Mouse (Mus musculus) adrenal gland, postnatal 0 days (tissue): Measurements from ENCODE around the gene Scamp3. TPM values are rescaled to one million over a fixed set of nuclear protein-coding genes. Genes with fewer than 3 reads are reported as not detected.
A peak's percentile ranks its signal among the peaks of the same experiment; 100 is the strongest.

Experiments used
- microRNA-seq: library from miRNA; unstranded; fragments of <30 nt; microRNA quantifications from one replicate; pipeline ENCODE4, GENCODE M21; 2016; ENCODE audit warnings: borderline replicate concordance; ENCODE audit not compliant: insufficient number of aligned reads
- polyA plus RNA-seq: library from polyadenylated mRNA; unstranded; fragments of >200 nt; fragmentation: Nextera tagmentation; extraction: Ambion mirVana; gene quantifications from 2 replicates; pipeline ENCODE4 v1.2.1, GENCODE M21; 2015

Scamp3 gene
- 75.6 and 121 TPM in 2 replicates for polyA plus RNA-seq

DNA sequence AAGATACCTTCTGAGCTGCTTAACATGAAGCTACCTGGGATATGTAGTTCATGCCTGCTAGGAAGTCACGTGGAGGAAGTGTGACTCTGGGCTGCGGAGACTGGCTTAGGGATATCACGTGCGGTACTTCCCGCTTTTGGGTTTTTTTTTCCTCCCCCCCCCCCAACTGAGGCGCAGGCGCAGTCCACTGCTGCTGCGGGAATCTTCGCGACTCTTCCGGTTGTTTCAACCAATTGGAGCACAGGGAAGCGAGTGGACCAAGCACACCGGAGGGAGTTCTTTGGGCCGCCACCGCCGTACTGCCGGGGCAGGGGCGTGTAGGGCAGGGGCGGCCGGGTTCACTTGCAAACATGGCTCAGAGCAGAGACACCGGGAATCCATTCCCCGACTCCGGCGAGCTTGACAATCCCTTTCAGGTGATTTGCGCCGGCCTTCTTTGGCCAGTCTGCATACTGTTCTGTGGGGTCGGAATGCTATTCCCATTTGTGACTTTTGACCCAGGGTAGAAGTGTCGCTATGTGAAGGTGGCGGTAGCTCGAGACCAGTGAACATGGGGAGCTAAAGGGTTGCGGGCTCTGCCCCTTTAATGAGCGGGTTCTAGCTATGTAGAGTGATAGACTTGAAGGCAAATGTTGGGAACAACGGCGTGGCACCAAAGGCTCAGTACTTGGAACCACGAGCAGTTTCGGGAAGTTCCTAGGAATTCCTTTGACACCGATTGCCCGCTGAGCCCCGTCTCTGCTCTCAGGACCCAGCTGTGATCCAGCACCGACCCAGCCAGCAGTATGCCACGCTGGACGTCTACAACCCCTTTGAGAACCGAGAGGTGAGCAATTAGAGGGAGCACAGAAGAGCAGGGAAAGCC lies at the start of gene Scamp3:
Scamp3 (plus strand) TSS at position 232 of the 865 bp plus-strand sequence.

GRCm38 (mm10) chr3:89135958-89136357 lies 41.3 kb upstream of the Scamp3 start, which contains the start of gene Pklr:
Pklr (plus strand) TSS chr3:89136142.

DNA sequence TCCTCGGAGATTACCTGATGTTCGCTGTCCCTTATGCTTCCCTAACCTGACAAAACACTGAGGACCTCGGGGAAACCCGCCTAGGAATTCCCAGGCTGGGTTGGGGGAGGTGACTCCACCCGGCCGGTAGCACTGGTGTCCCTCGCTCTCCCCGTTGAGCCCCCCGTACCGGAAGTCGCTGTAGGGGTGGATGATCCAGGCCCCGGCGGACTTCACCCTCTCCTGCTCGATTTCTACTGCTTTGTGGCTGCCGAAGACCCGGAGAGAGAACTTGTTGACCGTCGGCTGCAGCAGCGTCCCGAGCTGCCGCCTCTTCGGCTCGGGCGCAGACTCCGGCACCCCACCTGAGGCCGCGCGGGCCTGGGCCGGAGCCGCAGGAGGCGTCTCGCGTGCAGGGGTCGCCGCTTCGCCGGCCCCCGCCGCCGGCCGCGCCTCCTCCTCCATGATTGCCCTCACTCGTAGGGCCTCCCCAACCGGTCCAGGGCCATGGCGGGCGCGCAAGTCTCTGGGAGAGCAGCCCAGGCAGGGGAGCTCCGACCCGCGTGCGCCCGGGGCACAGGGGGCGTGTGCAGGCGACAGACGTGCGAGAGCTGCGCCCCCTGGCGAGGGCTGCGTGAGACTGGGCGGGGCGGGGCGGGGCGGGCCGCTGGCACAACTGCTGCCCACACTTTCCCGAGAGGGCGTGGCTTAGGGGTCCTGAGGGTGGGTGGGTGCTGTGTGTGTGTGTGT lies 17.5 kb upstream of the Scamp3 start, which contains the start of gene Hcn3:
Hcn3 (minus strand) TSS at position 581 of the 729 bp plus-strand sequence.

GRCm38 (mm10) chr3:89164506-89165267 lies 12.6 kb upstream of the Scamp3 start, which contains the start of gene Clk2:
Clk2 (plus strand) TSS chr3:89164795.

GRCm38 (mm10) chr3:89183058-89183958 lies 6.0 kb downstream of the Scamp3 start, which contains the start of gene Fam189b:
Fam189b (plus strand) TSS chr3:89183143.

DNA sequence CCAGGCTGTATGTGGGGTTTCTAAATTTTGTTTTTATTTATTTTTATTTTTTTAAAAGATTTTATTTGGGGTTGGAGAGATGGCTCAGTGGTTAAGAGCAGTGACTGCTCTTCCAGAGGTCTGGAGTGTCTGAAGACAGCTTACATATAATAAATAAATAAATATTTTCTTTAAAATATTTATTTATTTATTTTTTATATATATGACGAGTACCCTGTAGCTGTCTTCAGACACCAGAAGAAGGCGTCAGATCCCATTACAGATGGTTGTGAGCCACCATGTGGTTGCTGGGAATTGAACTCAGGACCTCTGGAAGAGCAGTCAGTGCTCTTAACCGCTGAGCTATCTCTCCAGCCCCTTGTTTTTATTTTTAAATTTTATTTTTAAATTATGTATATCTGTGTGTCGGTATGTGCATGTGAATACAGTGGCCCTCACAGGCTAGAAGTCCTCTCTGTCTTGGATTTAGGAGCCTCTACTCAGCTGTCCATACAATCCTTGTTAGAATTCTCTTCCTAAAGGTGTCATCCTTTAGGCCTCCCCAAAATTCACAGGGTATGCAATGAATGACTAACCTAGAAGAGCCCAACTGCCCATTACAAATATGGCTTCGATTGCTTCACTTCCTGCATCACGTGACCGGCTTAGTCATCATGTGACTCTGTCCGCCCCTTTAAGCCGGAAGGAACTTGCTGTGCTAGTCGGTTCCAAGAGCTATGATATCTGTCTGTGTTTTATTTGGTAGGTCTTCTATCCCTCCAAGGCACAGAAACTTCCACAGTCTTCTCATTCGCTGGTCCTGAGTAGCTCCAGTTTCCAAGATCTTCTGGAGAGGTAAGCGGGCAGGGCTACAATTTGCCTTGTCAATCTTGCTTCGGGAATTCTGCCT lies 25.2 kb downstream of the Scamp3 start, which contains the start of gene Gba:
Gba (plus strand) TSS at position 676 of the 889 bp plus-strand sequence.

DNA sequence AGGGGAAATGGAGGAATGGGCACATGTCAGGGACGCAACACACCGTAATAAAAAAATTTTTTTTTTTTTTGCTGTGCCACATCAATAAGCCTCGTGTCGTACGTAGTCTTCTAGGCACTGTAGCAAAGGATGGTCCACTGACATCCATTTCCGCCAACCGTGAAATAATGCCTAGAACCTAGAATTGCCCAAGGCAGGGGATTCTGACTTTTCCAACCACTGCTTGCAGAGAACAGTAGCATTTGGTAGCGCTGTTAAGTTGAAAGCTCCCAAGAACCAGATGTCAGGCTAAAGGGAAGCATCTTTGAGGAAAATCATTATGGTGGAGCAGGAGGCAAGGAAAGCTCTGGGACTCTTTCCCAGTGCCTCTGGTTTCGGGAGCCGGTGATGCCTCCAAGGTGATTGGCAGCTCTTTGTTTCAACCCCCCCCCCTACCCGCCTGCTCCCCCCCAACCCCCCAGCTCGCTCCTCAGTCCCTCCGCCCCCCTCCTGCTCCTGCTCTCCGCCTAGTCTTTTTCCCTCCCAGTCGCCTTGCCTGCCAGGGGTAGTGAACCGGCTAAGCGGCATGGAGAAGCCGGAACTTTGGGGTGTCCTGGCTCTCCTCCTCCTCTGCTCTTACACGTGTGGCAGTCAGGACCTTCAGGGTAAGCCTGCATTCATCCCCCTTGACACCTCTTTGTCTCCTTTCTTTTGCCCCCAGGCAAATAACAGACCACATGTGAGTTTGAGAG lies 37.6 kb downstream of the Scamp3 start, which contains the start of gene Thbs3:
Thbs3 (plus strand) TSS at position 500 of the 731 bp plus-strand sequence.

GRCm38 (mm10) chr3:89226900-89227299 lies 49.6 kb downstream of the Scamp3 start, which contains the start of gene Mtx1:
Mtx1 (minus strand) TSS chr3:89227088.

DNA sequence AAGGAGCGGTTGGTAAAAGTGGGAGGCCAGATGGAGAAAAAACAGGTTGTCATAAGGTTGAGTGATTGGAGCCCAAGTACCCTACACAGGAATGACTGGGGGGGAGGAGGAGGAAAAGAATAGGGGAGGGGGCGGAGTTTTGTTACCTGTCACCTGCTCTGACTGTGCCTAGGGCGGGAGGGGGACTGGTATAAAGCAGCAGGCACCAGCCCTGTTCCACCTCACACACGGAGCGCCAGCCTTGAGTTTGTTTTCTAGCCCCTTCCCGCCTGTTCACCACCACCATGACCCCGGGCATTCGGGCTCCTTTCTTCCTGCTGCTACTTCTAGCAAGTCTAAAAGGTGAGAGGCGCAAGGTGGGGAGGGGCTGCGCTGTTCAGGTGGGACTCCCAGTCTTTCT lies 51.6 kb downstream of the Scamp3 start, which contains the start of gene Muc1:
Muc1 (plus strand) TSS at position 222 of the 400 bp plus-strand sequence.

Small RNAs within 50 kb of the gene (microRNA-seq; reads per million reads assigned to microRNA genes)
- gene Mir92b: 83.0 reads per million, percentile 40 among the genes with 10 or more reads in this experiment

Other genes with a start within 250 kb of the Scamp3 start
- 9.6 and 13.6 TPM in 2 replicates for gene Ash1l, start 226.9 kb upstream of the Scamp3 start, polyA plus RNA-seq
- 99.1 and 149 TPM in 2 replicates for gene Dap3, start 226.3 kb upstream of the Scamp3 start, polyA plus RNA-seq
- gene Rusc1, start 84.2 kb upstream of the Scamp3 start, polyA plus RNA-seq: 21.4 and 28.7 TPM in 2 replicates
- 0.07 TPM in 1 of 2 replicates, not detected in the other for gene Gm43738, start 76.4 kb upstream of the Scamp3 start, polyA plus RNA-seq
- gene Fdps, start 75.5 kb upstream of the Scamp3 start, polyA plus RNA-seq: 166 and 200 TPM in 2 replicates
- gene Pklr, start 41.3 kb upstream of the Scamp3 start, polyA plus RNA-seq: 1.1 and 3.9 TPM in 2 replicates
- 5.8 and 7.6 TPM in 2 replicates for gene Hcn3, start 17.3 kb upstream of the Scamp3 start, polyA plus RNA-seq
- 12.7 and 19.7 TPM in 2 replicates for gene Clk2, start 12.7 kb upstream of the Scamp3 start, polyA plus RNA-seq
- 22.3 and 31.0 TPM in 2 replicates for gene Fam189b, start 5.7 kb downstream of the Scamp3 start, polyA plus RNA-seq
- 38.2 and 55.0 TPM in 2 replicates for gene Gba, start 25.5 kb downstream of the Scamp3 start, polyA plus RNA-seq
- gene Thbs3, start 37.7 kb downstream of the Scamp3 start, polyA plus RNA-seq: 34.1 and 36.8 TPM in 2 replicates
- gene Mtx1, start 49.6 kb downstream of the Scamp3 start, polyA plus RNA-seq: 176 and 209 TPM in 2 replicates
- 0.90 and 0.91 TPM in 2 replicates for gene Muc1, start 51.6 kb downstream of the Scamp3 start, polyA plus RNA-seq
- 301 and 333 TPM in 2 replicates for gene Krtcap2, start 68.5 kb downstream of the Scamp3 start, polyA plus RNA-seq
- gene Trim46, start 68.8 kb downstream of the Scamp3 start, polyA plus RNA-seq: 2.4 and 7.3 TPM in 2 replicates
- gene Dpm3, start 81.9 kb downstream of the Scamp3 start, polyA plus RNA-seq: 221 and 274 TPM in 2 replicates
- gene Slc50a1, start 93.1 kb downstream of the Scamp3 start, polyA plus RNA-seq: 111 and 136 TPM in 2 replicates
- gene Efna1, start 103.7 kb downstream of the Scamp3 start, polyA plus RNA-seq: 24.9 and 28.6 TPM in 2 replicates
- gene Efna3, start 145.5 kb downstream of the Scamp3 start, polyA plus RNA-seq: 2.8 and 8.6 TPM in 2 replicates
- gene Efna4, start 160.6 kb downstream of the Scamp3 start, polyA plus RNA-seq: 4.9 and 6.7 TPM in 2 replicates
- 53.7 and 56.4 TPM in 2 replicates for gene Adam15, start 172.5 kb downstream of the Scamp3 start, polyA plus RNA-seq
- 0.07 and 0.13 TPM in 2 replicates for gene Dcst2, start 184.5 kb downstream of the Scamp3 start, polyA plus RNA-seq
- gene Dcst1, start 187.8 kb downstream of the Scamp3 start, polyA plus RNA-seq: 0.22 and 0.35 TPM in 2 replicates
- gene Zbtb7b, start 217.3 kb downstream of the Scamp3 start, polyA plus RNA-seq: 1.8 and 3.6 TPM in 2 replicates
- gene Lenep, start 225.3 kb downstream of the Scamp3 start, polyA plus RNA-seq: not detected in 2 replicates
- 14.7 and 24.0 TPM in 2 replicates for gene Flad1, start 234.4 kb downstream of the Scamp3 start, polyA plus RNA-seq
- 213 and 238 TPM in 2 replicates for gene Cks1b, start 240.9 kb downstream of the Scamp3 start, polyA plus RNA-seq
- 85.7 and 99.5 TPM in 2 replicates for gene Shc1, start 241.0 kb downstream of the Scamp3 start, polyA plus RNA-seq